Mouse (Mus musculus) heart, adult 2 months (tissue): ENCODE data around the gene Ube4b.

Source experiments
- CTCF ChIP-seq: fragments of 200-600 bp; IDR thresholded peaks from 2 replicates; pipeline ENCODE4 v1.8.1; 2022; ENCODE audit warnings: antibody characterized with exemption, mild to moderate bottlenecking, moderate library complexity
- POLR2A ChIP-seq: fragments of 200-500 bp; IDR thresholded peaks from 2 replicates; pipeline ENCODE4 v1.6.1; 2011; ENCODE audit warnings: mild to moderate bottlenecking, low read depth, low read length, control low read depth; ENCODE audit not compliant: insufficient read depth

GRCm38 (mm10) chr4:149330495-149330894 lies 96.1 kb downstream of the Ube4b start:
- TF ChIP-seq CTCF = peak; percentile 37
- TF ChIP-seq POLR2A = no peak
